ENCODE assay signal across 28 mouse cellular contexts in genomic region chr6:108921181-108921580, GRCm38 (mm10).
DNase-seq lines count a peak whose midpoint lies in the region; ATAC-seq and TF ChIP-seq lines count a peak whose summit lies in the region.
"Had no signal": no experiment of that assay in that cellular context is flagged by ENCODE, and none has a peak within 500 bp of the region (broad histone marks: within the 10 kb centered on the region; RNA-seq: fewer than 3 reads in every experiment).

No protein-coding gene starts in this region.

- H3K36me3 ChIP-seq in embryonic facial prominence, embryonic 14.5 days (ENCODE audit: control insufficient read depth, insufficient read depth, low read length) = no peaks in the 10 kb centered on the region
- no peaks in the 10 kb centered on the region for H3K36me3 ChIP-seq in embryonic facial prominence, embryonic 10.5 days (replicated peaks)
- no peaks in the 10 kb centered on the region for H3K36me3 ChIP-seq in limb, embryonic 14.5 days (ENCODE audit: control insufficient read depth, insufficient read depth, low read length)
- H3K36me3 ChIP-seq in limb, embryonic 10.5 days = no peaks in the 10 kb centered on the region
- no peaks in the 10 kb centered on the region for H3K36me3 ChIP-seq in lung, postnatal 0 days (ENCODE audit: insufficient read depth, low read length)
- H3K36me3 ChIP-seq: embryonic facial prominence, embryonic 12.5 days; embryonic facial prominence, embryonic 15.5 days; forebrain, embryonic 10.5 days; G1E had no signal

- H3K4me1 ChIP-seq in embryonic facial prominence, embryonic 14.5 days (ENCODE audit: control insufficient read depth, insufficient read depth, low read length) = no peaks in the 10 kb centered on the region
- H3K4me1 ChIP-seq in embryonic facial prominence, embryonic 10.5 days = no peaks in the 10 kb centered on the region
- H3K4me1 ChIP-seq in limb, embryonic 14.5 days (ENCODE audit: control insufficient read depth, insufficient read depth, low read length) = no peaks in the 10 kb centered on the region
- H3K4me1 ChIP-seq in limb, embryonic 10.5 days = no peaks in the 10 kb centered on the region
- no peaks in the 10 kb centered on the region for H3K4me1 ChIP-seq in lung, postnatal 0 days (ENCODE audit: insufficient read depth, low read depth, low read length)
- H3K4me1 ChIP-seq: embryonic facial prominence, embryonic 12.5 days; embryonic facial prominence, embryonic 15.5 days had no signal

- no peak overlapping the region for H3K4me2 ChIP-seq in embryonic facial prominence, embryonic 14.5 days (ENCODE audit: low read depth, low read length)
- no peak overlapping the region for H3K4me2 ChIP-seq in limb, embryonic 14.5 days (replicated peaks; ENCODE audit: low read depth, low read length, severe bottlenecking)
- no peak overlapping the region for H3K4me2 ChIP-seq in lung, postnatal 0 days (replicated peaks; ENCODE audit: low read depth, low read length)
- H3K4me2 ChIP-seq: embryonic facial prominence, embryonic 12.5 days; embryonic facial prominence, embryonic 15.5 days; forebrain, embryonic 13.5 days had no signal

- TF ChIP-seq EP300 in lung, postnatal 0 days (IDR thresholded peaks at IDR 0.05) = no peak

- 73% methylated on average over 3 of the region's 3 CpGs for WGBS in embryonic facial prominence, embryonic 14.5 days
- 92% methylated on average over 3 of the region's 3 CpGs for WGBS in embryonic facial prominence, embryonic 10.5 days
- 85% methylated on average over 3 of the region's 3 CpGs for WGBS in limb, embryonic 14.5 days
- 96% methylated on average over 3 of the region's 3 CpGs for WGBS in limb, embryonic 10.5 days
- 75% methylated on average over 3 of the region's 3 CpGs for WGBS in lung, postnatal 0 days

- DNase-seq in embryonic facial prominence, embryonic 14.5 days (ENCODE audit: low spot score) = peak; percentile 54
- DNase-seq in embryonic facial prominence, embryonic 10.5 days (ENCODE audit: low spot score) = no peak
- DNase-seq in limb, embryonic 14.5 days (ENCODE audit: low spot score) = peak; percentile 62
- no peak for DNase-seq in limb, embryonic 10.5 days (ENCODE audit: low spot score)
- DNase-seq in lung, postnatal 0 days (ENCODE audit: low spot score) = peak; percentile 8
- DNase-seq in lung, adult 18-20 months = no peak
- DNase-seq: adrenal gland, adult 8-10 months; adrenal gland, postnatal 14 days; adrenal gland, postnatal 36 days; B cell, adult 2 months; cerebellum, adult 11 months; cerebellum, adult 18-20 months; cerebellum, adult 8-10 months; cerebellum, adult 9-11 months; cerebellum, postnatal 14 days; cerebellum, postnatal 36 days; embryo, embryonic 11 days had no signal

- no peak overlapping the region for H3K27ac ChIP-seq in embryonic facial prominence, embryonic 14.5 days (replicated peaks; ENCODE audit: low read depth, low read length)
- no peak overlapping the region for H3K27ac ChIP-seq in embryonic facial prominence, embryonic 10.5 days (replicated peaks)
- H3K27ac ChIP-seq in limb, embryonic 14.5 days (replicated peaks; ENCODE audit: low read depth, low read length) = no peak overlapping the region
- no peak overlapping the region for H3K27ac ChIP-seq in limb, embryonic 10.5 days
- H3K27ac ChIP-seq in lung, postnatal 0 days (ENCODE audit: low read length) = no peak overlapping the region
- H3K27ac ChIP-seq: embryonic facial prominence, embryonic 12.5 days; embryonic facial prominence, embryonic 15.5 days; forebrain, embryonic 10.5 days; forebrain, embryonic 13.5 days had no signal

- TF ChIP-seq CTCF in lung, postnatal 0 days (IDR thresholded peaks at IDR 0.05) = no peak

- no peaks in the 10 kb centered on the region for H3K9me3 ChIP-seq in embryonic facial prominence, embryonic 14.5 days (ENCODE audit: control insufficient read depth, low read length)
- no peaks in the 10 kb centered on the region for H3K9me3 ChIP-seq in embryonic facial prominence, embryonic 10.5 days
- no peaks in the 10 kb centered on the region for H3K9me3 ChIP-seq in limb, embryonic 14.5 days (ENCODE audit: control insufficient read depth, low read length)
- H3K9me3 ChIP-seq in limb, embryonic 10.5 days (replicated peaks) = no peaks in the 10 kb centered on the region
- H3K9me3 ChIP-seq in lung, postnatal 0 days (ENCODE audit: low read length) = no peaks in the 10 kb centered on the region
- H3K9me3 ChIP-seq: embryonic facial prominence, embryonic 12.5 days; embryonic facial prominence, embryonic 15.5 days; forebrain, embryonic 10.5 days; forebrain, embryonic 13.5 days; G1E had no signal

- no peak for ATAC-seq in embryonic facial prominence, embryonic 14.5 days (ENCODE audit: low read depth)
- ATAC-seq in limb, embryonic 14.5 days (ENCODE audit: low FRiP score, low read depth) = no peak
- ATAC-seq in lung, postnatal 0 days = no peak
- ATAC-seq: activated CD4-positive, CD25-positive, alpha-beta regulatory T cell, adult 4 months; CD4-positive, CD25-positive, alpha-beta regulatory T cell, adult 4 months; forebrain, embryonic 13.5 days; forebrain, embryonic 16.5 days; Patski had no signal

- no peak overlapping the region for H3K4me3 ChIP-seq in embryonic facial prominence, embryonic 14.5 days (ENCODE audit: low read depth, low read length)
- no peak overlapping the region for H3K4me3 ChIP-seq in embryonic facial prominence, embryonic 10.5 days
- H3K4me3 ChIP-seq in limb, embryonic 14.5 days (replicated peaks; ENCODE audit: low read length) = no peak overlapping the region
- no peak overlapping the region for H3K4me3 ChIP-seq in limb, embryonic 10.5 days
- no peak overlapping the region for H3K4me3 ChIP-seq in lung, postnatal 0 days (ENCODE audit: low read depth, low read length)
- H3K4me3 ChIP-seq: embryonic facial prominence, embryonic 12.5 days; embryonic facial prominence, embryonic 15.5 days; erythroblast, embryonic 14.5 days; forebrain, embryonic 10.5 days; forebrain, embryonic 13.5 days had no signal

- H3K27me3 ChIP-seq in embryonic facial prominence, embryonic 14.5 days (replicated peaks; ENCODE audit: control insufficient read depth, insufficient read depth, low read length) = no peaks in the 10 kb centered on the region
- H3K27me3 ChIP-seq in embryonic facial prominence, embryonic 10.5 days (replicated peaks; ENCODE audit: low read depth, poor library complexity, severe bottlenecking) = no peaks in the 10 kb centered on the region
- H3K27me3 ChIP-seq in limb, embryonic 14.5 days (ENCODE audit: control insufficient read depth, insufficient read depth, low read length) = no peaks in the 10 kb centered on the region
- no peaks in the 10 kb centered on the region for H3K27me3 ChIP-seq in limb, embryonic 10.5 days (ENCODE audit: low read depth, poor library complexity, severe bottlenecking)
- H3K27me3 ChIP-seq in lung, postnatal 0 days (replicated peaks; ENCODE audit: insufficient read depth, low read length) = no peaks in the 10 kb centered on the region
- H3K27me3 ChIP-seq: CH12.LX; embryonic facial prominence, embryonic 12.5 days; embryonic facial prominence, embryonic 15.5 days; forebrain, embryonic 13.5 days had no signal

- TF ChIP-seq POLR2A in limb, embryonic 14.5 days (IDR thresholded peaks at IDR 0.05; ENCODE audit: borderline replicate concordance, extremely low read depth, insufficient read depth, insufficient read length) = no peak

- no peak overlapping the region for H3K9ac ChIP-seq in embryonic facial prominence, embryonic 14.5 days (ENCODE audit: low read depth, low read length)
- H3K9ac ChIP-seq in limb, embryonic 14.5 days (ENCODE audit: low read depth, low read length, severe bottlenecking) = no peak overlapping the region
- no peak overlapping the region for H3K9ac ChIP-seq in lung, postnatal 0 days (replicated peaks; ENCODE audit: low read depth)
- H3K9ac ChIP-seq: embryonic facial prominence, embryonic 12.5 days; embryonic facial prominence, embryonic 15.5 days; forebrain, embryonic 13.5 days had no signal

Comparison
In these comparisons a context has a peak if more than half of its experiments do, and no peak if none do; other contexts are left out.
1. DNase-seq: peak in embryonic facial prominence, embryonic 14.5 days (single experiment), limb, embryonic 14.5 days (single experiment) and lung, postnatal 0 days (single experiment); none in embryonic facial prominence, embryonic 10.5 days (single experiment), limb, embryonic 10.5 days (single experiment) and lung, adult 18-20 months (0 of 2).